Comparison of ENCODE assay signal across 11 mouse cellular contexts in genomic region chr19:7122698-7123306, GRCm38 (mm10). TPM values are rescaled to one million over a fixed set of nuclear protein-coding genes. Genes with fewer than 3 reads are reported as not detected.
DNase-seq lines count a peak whose midpoint lies in the region; ATAC-seq lines count a peak whose summit lies in the region.
"Had no signal": no experiment of that assay in that cellular context is flagged by ENCODE, and none has a peak within 500 bp of the region (broad histone marks: within the 10 kb centered on the region; RNA-seq: fewer than 3 reads in every experiment).

No protein-coding gene starts in this region.

- H3K9ac ChIP-seq in heart, embryonic 12.5 days, result peak overlapping the region; percentile 61
- peak overlapping the region; percentile 39; the same call in 1 of the 2 replicates for H3K9ac ChIP-seq in limb, embryonic 13.5 days

- no peaks in the 10 kb centered on the region for H3K36me3 ChIP-seq in heart, embryonic 12.5 days
- H3K36me3 ChIP-seq in limb, embryonic 13.5 days, result no peaks in the 10 kb centered on the region

- DNase-seq in heart, adult 18-20 months, result no peak
- peak; percentile 46 for DNase-seq in retina, postnatal 1 day
- DNase-seq in retina, embryonic 14.5 days (ENCODE audit: low spot score), result no peak
- no peak for DNase-seq in cerebellum, adult 9-10 months
- no peak for DNase-seq in natural killer cell, adult 2 months (ENCODE audit: low spot score in 2 of 2)
- no peak for DNase-seq in B cell, adult 2 months
- DNase-seq: gastrocnemius, postnatal 36 days; right cerebral cortex, adult 18-20 months had no signal

- peak; percentile 75 for ATAC-seq in heart, embryonic 12.5 days (ENCODE audit: insufficient number of reproducible peaks, low FRiP score)
- ATAC-seq in limb, embryonic 13.5 days (ENCODE audit: low FRiP score, low read depth), result no peak

- H3K4me3 ChIP-seq in heart, embryonic 12.5 days, result no peak overlapping the region; the same call in 1 of the 2 replicates
- H3K4me3 ChIP-seq in limb, embryonic 13.5 days, result no peak overlapping the region

- H3K9me3 ChIP-seq in heart, embryonic 12.5 days (replicated peaks), result no peaks in the 10 kb centered on the region
- H3K9me3 ChIP-seq in limb, embryonic 13.5 days, result no peaks in the 10 kb centered on the region

- WGBS in heart, embryonic 12.5 days, result 34% methylated on average over 10 of the region's 10 CpGs
- 43% methylated on average over 10 of the region's 10 CpGs for WGBS in limb, embryonic 13.5 days

- peaks cover 48% of the 10 kb centered on the region for H3K4me1 ChIP-seq in heart, embryonic 12.5 days (replicated peaks)
- H3K4me1 ChIP-seq in limb, embryonic 13.5 days, result peaks cover 26% of the 10 kb centered on the region

- peaks cover 22% of the 10 kb centered on the region for H3K27me3 ChIP-seq in heart, embryonic 12.5 days (replicated peaks)
- peaks cover 45% of the 10 kb centered on the region for H3K27me3 ChIP-seq in limb, embryonic 13.5 days

- H3K4me2 ChIP-seq in heart, embryonic 12.5 days, result peak overlapping the region; percentile 58
- no peak overlapping the region for H3K4me2 ChIP-seq in limb, embryonic 13.5 days (replicated peaks)

- H3K27ac ChIP-seq in heart, embryonic 12.5 days (ENCODE audit: poor library complexity, severe bottlenecking), result peak overlapping the region; percentile 99
- H3K27ac ChIP-seq in limb, embryonic 13.5 days, result no peak overlapping the region

RNA-seq across cellular contexts. Expression of gene Flrt1, which starts 17.3 kb away (rescaled TPM):
- 0.81 and 0.87 TPM in 2 replicates for polyA plus RNA-seq in heart, embryonic 12.5 days (2016; fragmentation: Nextera tagmentation; extraction: Ambion mirVana)
- 1 to 10 TPM in 1 of 2 experiments, under 1 TPM in 1; 0.82 to 1.4 TPM for total RNA-seq in heart, adult 18-20 months (2021)
- 7.7 and 8.1 TPM in 2 replicates for polyA plus RNA-seq in limb, embryonic 13.5 days (2015; fragmentation: Nextera tagmentation; extraction: Ambion mirVana)
- total RNA-seq: megakaryocyte, adult 5-6 weeks had no signal
